Mouse (Mus musculus): ENCODE measurements at regions not wholly inside any gene's neighbourhood (a gene's known extent, or its start where the extent isn't known, plus 50 kb on each side); places are given as distances from the start of the nearest gene placed in this dataset.

DNA sequence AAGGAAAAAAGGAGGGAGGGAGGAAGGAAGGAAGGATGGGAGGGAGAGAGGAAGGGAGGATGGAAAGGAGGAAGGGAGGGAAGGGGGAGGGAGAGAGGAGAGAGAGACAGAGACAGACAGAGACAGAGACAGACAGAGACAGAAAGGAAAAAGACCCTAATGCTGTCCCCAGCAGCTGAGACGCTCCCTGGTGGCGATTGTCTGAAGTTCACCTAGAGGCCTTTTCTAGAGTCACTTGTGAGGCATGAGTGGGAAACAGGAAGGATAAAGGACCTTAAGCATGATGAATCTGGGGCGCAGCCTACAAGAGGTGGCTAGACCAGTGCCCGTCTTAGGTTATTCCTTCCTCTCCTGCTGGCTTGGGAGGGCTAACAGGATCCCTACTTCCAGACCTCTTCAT, 276.7 kb downstream of the Tshz3 start:
- TF ChIP-seq POLR2A (IDR thresholded peaks at IDR 0.05; ENCODE audit: borderline replicate concordance, insufficient read depth, low read length) (no peak), CTCF (IDR thresholded peaks at IDR 0.05; ENCODE audit: borderline replicate concordance, insufficient read depth, low read depth, low read length) (no peak)

All from cerebellum, adult 2 months (tissue).